Mouse (Mus musculus): ENCODE measurements at regions not wholly inside any gene's neighbourhood (a gene's known extent, or its start where the extent isn't known, plus 50 kb on each side); places are given as distances from the start of the nearest gene placed in this dataset.
A peak's percentile ranks its signal among the peaks of the same experiment; 100 is the strongest.

- Histone ChIP-seq H3K27me3 (ENCODE audit: control insufficient read depth, insufficient read depth, low read depth, low read length) (no peaks in the 10 kb centered on the region), H3K4me1 (ENCODE audit: control insufficient read depth, insufficient read depth, low read length) (no peaks in the 10 kb centered on the region; the same call in 1 of the 2 replicates), H3K27ac (ENCODE audit: low read length) (peak overlapping the region; percentile 34), H3K36me3 (ENCODE audit: control insufficient read depth, insufficient read depth, low read length) (no peaks in the 10 kb centered on the region), H3K9ac (ENCODE audit: low read depth, low read length) (no peak overlapping the region), H3K4me2 (ENCODE audit: low read length) (0 out of 2 replicates have a peak overlapping the region, but pooled peaks have one; percentile 4), H3K9me3 (replicated peaks; ENCODE audit: control insufficient read depth, low read length, poor library complexity, severe bottlenecking) (no peaks in the 10 kb centered on the region), H3K4me3 (ENCODE audit: low read depth, low read length) (no peak overlapping the region)
- WGBS = 71% methylated on average over 7 of the region's 7 CpGs
- 0 out of 2 replicates have a peak, but pooled peaks have one; percentile 54 for ATAC-seq
Observed at GRCm38 (mm10) chr1:129138783-129139182, 134.3 kb upstream of the Thsd7b start.

GRCm38 (mm10) chr1:129106961-129107557 lies 166.0 kb upstream of the Thsd7b start:
- WGBS = 67% methylated on average over 1 of the region's 1 CpGs
- no peak overlapping the region for H3K27ac ChIP-seq (ENCODE audit: low read length)
- no peak overlapping the region for H3K4me2 ChIP-seq (ENCODE audit: low read length)
- no peaks in the 10 kb centered on the region for H3K36me3 ChIP-seq (ENCODE audit: control insufficient read depth, insufficient read depth, low read length)
- no peak overlapping the region for H3K9ac ChIP-seq (ENCODE audit: low read depth, low read length)
- H3K27me3 ChIP-seq (ENCODE audit: control insufficient read depth, insufficient read depth, low read depth, low read length) = no peaks in the 10 kb centered on the region
- no peak for ATAC-seq
- no peaks in the 10 kb centered on the region; the same call in 1 of the 2 replicates for H3K9me3 ChIP-seq (replicated peaks; ENCODE audit: control insufficient read depth, low read length, poor library complexity, severe bottlenecking)
- no peak overlapping the region for H3K4me3 ChIP-seq (ENCODE audit: low read depth, low read length)
- H3K4me1 ChIP-seq (ENCODE audit: control insufficient read depth, insufficient read depth, low read length) = no peaks in the 10 kb centered on the region

- WGBS = 89% methylated on average over 8 of the region's 8 CpGs
- Histone ChIP-seq H3K9ac (ENCODE audit: low read depth, low read length) (no peak overlapping the region), H3K36me3 (ENCODE audit: control insufficient read depth, insufficient read depth, low read length) (no peaks in the 10 kb centered on the region), H3K9me3 (replicated peaks; ENCODE audit: control insufficient read depth, low read length, poor library complexity, severe bottlenecking) (no peaks in the 10 kb centered on the region), H3K4me2 (ENCODE audit: low read length) (no peak overlapping the region), H3K27me3 (ENCODE audit: control insufficient read depth, insufficient read depth, low read depth, low read length) (no peaks in the 10 kb centered on the region), H3K27ac (ENCODE audit: low read length) (no peak overlapping the region), H3K4me3 (ENCODE audit: low read depth, low read length) (no peak overlapping the region), H3K4me1 (ENCODE audit: control insufficient read depth, insufficient read depth, low read length) (no peaks in the 10 kb centered on the region)
- no peak for ATAC-seq
Observed at GRCm38 (mm10) chr1:129100997-129101396, 172.1 kb upstream of the Thsd7b start.

- H3K4me1 ChIP-seq (ENCODE audit: control insufficient read depth, insufficient read depth, low read length) = no peaks in the 10 kb centered on the region
- no peak overlapping the region for H3K4me3 ChIP-seq (ENCODE audit: low read depth, low read length)
- ATAC-seq = no peak
- H3K4me2 ChIP-seq (ENCODE audit: low read length) = no peak overlapping the region
- no peaks in the 10 kb centered on the region for H3K27me3 ChIP-seq (ENCODE audit: control insufficient read depth, insufficient read depth, low read depth, low read length)
- no peaks in the 10 kb centered on the region for H3K36me3 ChIP-seq (ENCODE audit: control insufficient read depth, insufficient read depth, low read length)
- no peak overlapping the region for H3K9ac ChIP-seq (ENCODE audit: low read depth, low read length)
- 77% methylated on average over 3 of the region's 3 CpGs for WGBS
- H3K27ac ChIP-seq (ENCODE audit: low read length) = no peak overlapping the region
- no peaks in the 10 kb centered on the region for H3K9me3 ChIP-seq (replicated peaks; ENCODE audit: control insufficient read depth, low read length, poor library complexity, severe bottlenecking)
Observed at GRCm38 (mm10) chr1:129078274-129078673, 194.8 kb upstream of the Thsd7b start.

GRCm38 (mm10) chr1:129057182-129057581 lies 215.9 kb upstream of the Thsd7b start:
- no peak for ATAC-seq
- Histone ChIP-seq H3K4me3 (ENCODE audit: low read depth, low read length) (no peak overlapping the region), H3K4me2 (ENCODE audit: low read length) (no peak overlapping the region), H3K4me1 (ENCODE audit: control insufficient read depth, insufficient read depth, low read length) (no peaks in the 10 kb centered on the region), H3K9me3 (replicated peaks; ENCODE audit: control insufficient read depth, low read length, poor library complexity, severe bottlenecking) (no peaks in the 10 kb centered on the region), H3K27me3 (ENCODE audit: control insufficient read depth, insufficient read depth, low read depth, low read length) (no peaks in the 10 kb centered on the region), H3K36me3 (ENCODE audit: control insufficient read depth, insufficient read depth, low read length) (no peaks in the 10 kb centered on the region), H3K27ac (ENCODE audit: low read length) (no peak overlapping the region), H3K9ac (ENCODE audit: low read depth, low read length) (no peak overlapping the region)
- 83% methylated on average over 6 of the region's 6 CpGs for WGBS

GRCm38 (mm10) chr1:129055252-129055651 lies 217.8 kb upstream of the Thsd7b start:
- ATAC-seq = no peak
- H3K9me3 ChIP-seq (replicated peaks; ENCODE audit: control insufficient read depth, low read length, poor library complexity, severe bottlenecking) = no peaks in the 10 kb centered on the region
- no peak overlapping the region for H3K9ac ChIP-seq (ENCODE audit: low read depth, low read length)
- no peak overlapping the region for H3K4me3 ChIP-seq (ENCODE audit: low read depth, low read length)
- no peak overlapping the region for H3K4me2 ChIP-seq (ENCODE audit: low read length)
- H3K27ac ChIP-seq (ENCODE audit: low read length) = no peak overlapping the region
- no peaks in the 10 kb centered on the region for H3K4me1 ChIP-seq (ENCODE audit: control insufficient read depth, insufficient read depth, low read length)
- H3K36me3 ChIP-seq (ENCODE audit: control insufficient read depth, insufficient read depth, low read length) = no peaks in the 10 kb centered on the region
- no peaks in the 10 kb centered on the region for H3K27me3 ChIP-seq (ENCODE audit: control insufficient read depth, insufficient read depth, low read depth, low read length)

- Histone ChIP-seq H3K36me3 (ENCODE audit: control insufficient read depth, insufficient read depth, low read length) (no peaks in the 10 kb centered on the region), H3K9me3 (replicated peaks; ENCODE audit: control insufficient read depth, low read length, poor library complexity, severe bottlenecking) (no peaks in the 10 kb centered on the region), H3K27ac (ENCODE audit: low read length) (no peak overlapping the region), H3K4me3 (ENCODE audit: low read depth, low read length) (no peak overlapping the region), H3K4me2 (ENCODE audit: low read length) (no peak overlapping the region), H3K4me1 (ENCODE audit: control insufficient read depth, insufficient read depth, low read length) (no peaks in the 10 kb centered on the region), H3K9ac (ENCODE audit: low read depth, low read length) (no peak overlapping the region), H3K27me3 (ENCODE audit: control insufficient read depth, insufficient read depth, low read depth, low read length) (no peaks in the 10 kb centered on the region)
- no peak for ATAC-seq
- WGBS = 39% methylated on average over 5 of the region's 5 CpGs
Observed at GRCm38 (mm10) chr1:129033707-129034106, 239.4 kb upstream of the Thsd7b start.

GRCm38 (mm10) chr1:129005899-129006298 lies 267.2 kb upstream of the Thsd7b start:
- H3K9me3 ChIP-seq (replicated peaks; ENCODE audit: control insufficient read depth, low read length, poor library complexity, severe bottlenecking) = no peaks in the 10 kb centered on the region
- H3K27me3 ChIP-seq (ENCODE audit: control insufficient read depth, insufficient read depth, low read depth, low read length) = no peaks in the 10 kb centered on the region
- H3K4me2 ChIP-seq (ENCODE audit: low read length) = no peak overlapping the region
- 63% methylated on average over 1 of the region's 1 CpGs for WGBS
- no peak overlapping the region for H3K9ac ChIP-seq (ENCODE audit: low read depth, low read length)
- ATAC-seq = no peak
- no peak overlapping the region for H3K4me3 ChIP-seq (ENCODE audit: low read depth, low read length)
- H3K4me1 ChIP-seq (ENCODE audit: control insufficient read depth, insufficient read depth, low read length) = no peaks in the 10 kb centered on the region
- no peak overlapping the region for H3K27ac ChIP-seq (ENCODE audit: low read length)
- no peaks in the 10 kb centered on the region for H3K36me3 ChIP-seq (ENCODE audit: control insufficient read depth, insufficient read depth, low read length)

GRCm38 (mm10) chr1:129002286-129002685 lies 270.8 kb upstream of the Thsd7b start:
- Histone ChIP-seq H3K27me3 (ENCODE audit: control insufficient read depth, insufficient read depth, low read depth, low read length) (no peaks in the 10 kb centered on the region), H3K9me3 (replicated peaks; ENCODE audit: control insufficient read depth, low read length, poor library complexity, severe bottlenecking) (no peaks in the 10 kb centered on the region), H3K4me1 (ENCODE audit: control insufficient read depth, insufficient read depth, low read length) (no peaks in the 10 kb centered on the region), H3K27ac (ENCODE audit: low read length) (no peak overlapping the region), H3K9ac (ENCODE audit: low read depth, low read length) (no peak overlapping the region), H3K36me3 (ENCODE audit: control insufficient read depth, insufficient read depth, low read length) (no peaks in the 10 kb centered on the region), H3K4me3 (ENCODE audit: low read depth, low read length) (no peak overlapping the region), H3K4me2 (ENCODE audit: low read length) (no peak overlapping the region)
- 77% methylated on average over 2 of the region's 2 CpGs for WGBS
- ATAC-seq = no peak

Measured in midbrain, embryonic 16.5 days (tissue).